Mouse (Mus musculus): ENCODE measurements around the gene Oaz3. TPM values are rescaled to one million over a fixed set of nuclear protein-coding genes. Genes with fewer than 3 reads are reported as not detected.
A peak's percentile ranks its signal among the peaks of the same experiment; 100 is the strongest.

Gene Oaz3
- total RNA-seq, 2 experiments from 2014 or later: 0.84 TPM; not detected in 1

DNA sequence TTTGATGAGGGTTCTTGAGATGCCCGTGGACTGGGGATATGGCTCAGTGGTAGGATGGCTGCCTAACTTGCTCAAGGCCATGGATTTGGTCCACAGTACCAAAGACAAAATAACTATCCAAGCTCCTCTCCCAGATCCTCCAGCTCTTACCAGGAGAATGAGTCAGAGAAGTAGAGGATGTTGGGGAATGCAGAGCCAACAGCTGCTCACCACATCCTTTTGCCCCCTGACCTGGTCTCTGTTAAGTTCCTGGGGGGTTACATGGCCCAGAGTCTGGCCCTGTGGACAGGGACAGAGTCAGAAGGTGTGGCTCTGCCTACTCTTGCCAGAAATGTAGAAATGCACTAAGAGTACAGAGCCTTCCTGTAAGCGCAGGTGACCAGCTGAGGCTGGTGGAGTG, 16.1 kb upstream of the Oaz3 start:
- ATAC-seq (replicated peaks; ENCODE audit: low FRiP score, poor library complexity, severe bottlenecking): no peak

DNA sequence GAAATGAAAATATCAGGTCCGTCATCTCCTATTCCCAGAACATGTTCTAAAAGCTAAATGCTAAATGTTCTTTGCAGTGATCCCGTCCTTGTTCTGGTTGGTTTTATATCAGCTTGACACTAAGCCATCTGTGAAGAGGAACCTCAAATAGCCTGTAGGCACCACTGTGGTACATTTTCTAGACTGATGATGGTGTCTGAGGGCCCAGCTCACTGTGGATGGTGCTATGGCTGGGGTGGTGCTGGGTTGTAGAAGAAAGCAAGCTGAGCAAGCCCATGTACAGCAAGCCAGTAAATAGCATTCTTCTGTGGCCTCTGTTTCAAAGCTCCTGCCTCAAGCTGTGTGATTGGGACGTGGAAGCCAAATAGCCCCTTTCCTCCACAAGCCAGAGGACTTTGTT, 13.3 kb upstream of the Oaz3 start:
- ATAC-seq (replicated peaks; ENCODE audit: low FRiP score, poor library complexity, severe bottlenecking): no peak

DNA sequence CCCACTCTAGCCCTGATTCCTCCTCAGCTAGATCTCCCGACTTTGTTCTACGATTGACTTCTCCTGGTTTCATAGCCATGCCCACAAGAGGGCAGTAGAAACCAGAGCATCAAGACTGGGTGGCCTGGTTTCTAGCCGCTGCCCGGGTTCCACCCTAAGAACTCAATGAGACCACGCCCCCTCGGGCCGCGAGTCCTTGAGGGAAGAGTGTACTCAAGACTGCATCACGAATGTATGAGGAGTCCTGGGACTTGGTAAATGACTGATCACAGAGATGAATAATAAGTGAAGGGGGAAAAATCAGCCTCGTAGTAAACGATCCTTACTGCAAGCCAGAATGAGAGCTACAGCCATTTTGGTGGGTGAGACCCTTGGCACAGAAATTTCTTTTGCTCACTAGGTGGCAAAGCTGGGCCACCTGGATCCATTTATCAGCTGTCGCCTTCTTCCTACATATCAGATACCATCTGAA, 12.8 kb upstream of the Oaz3 start:
- peak; percentile 88 for ATAC-seq (replicated peaks; ENCODE audit: low FRiP score, poor library complexity, severe bottlenecking)

DNA sequence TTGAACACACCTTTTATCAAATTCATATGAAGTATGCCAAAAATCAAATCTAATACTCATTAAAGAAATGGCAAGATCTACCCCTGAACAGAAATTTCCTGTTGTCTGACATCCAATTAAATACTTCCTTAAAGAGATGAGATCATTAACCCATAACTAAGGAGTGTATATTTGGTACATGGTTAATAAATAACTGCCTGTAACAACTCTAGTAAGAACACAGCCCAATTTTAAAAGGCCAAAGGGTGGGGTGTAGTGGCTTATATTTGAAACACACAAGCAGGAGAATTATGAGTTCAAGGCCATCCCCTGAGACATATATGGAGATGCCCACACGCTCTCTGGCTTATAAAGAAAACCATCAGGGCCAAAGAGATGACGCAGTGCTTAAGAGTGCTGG, 5.7 kb upstream of the Oaz3 start:
- no peak for ATAC-seq (replicated peaks; ENCODE audit: low FRiP score, poor library complexity, severe bottlenecking)

DNA sequence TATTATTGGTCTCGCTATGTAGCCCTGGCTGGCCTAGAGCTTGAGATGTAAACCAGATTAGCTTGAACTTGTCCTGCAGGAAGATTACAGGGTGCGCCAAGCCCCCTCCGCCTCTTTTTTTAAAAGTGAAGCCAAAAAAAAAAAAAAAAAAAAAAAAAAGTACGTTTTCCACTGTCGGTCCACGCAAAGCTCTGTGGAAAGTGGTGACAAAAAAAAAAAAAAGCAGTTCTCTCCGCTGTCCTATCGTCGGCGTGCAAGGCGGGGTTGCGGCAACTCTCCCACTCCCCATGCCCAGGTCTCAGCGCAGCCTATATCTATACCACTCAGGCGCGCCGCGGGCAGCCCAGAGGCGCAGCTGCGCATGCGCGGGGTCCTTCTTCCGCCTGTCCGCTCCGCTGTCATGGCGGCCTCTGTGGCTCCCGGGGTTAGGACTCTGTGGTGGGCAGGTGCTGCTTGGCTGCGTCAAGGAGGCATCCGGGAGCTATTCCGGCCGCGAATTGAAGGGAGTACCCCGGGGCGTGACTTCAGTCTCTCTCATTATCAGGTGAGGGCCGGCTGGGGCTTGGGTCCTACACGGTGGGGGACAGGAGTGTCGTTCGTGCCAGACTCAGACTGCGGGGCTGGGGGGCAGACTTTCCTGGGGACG, 641 bp downstream of the Oaz3 start, which contains the start of gene Mrpl9:
Gene Mrpl9 (plus strand): TSS at position 368 of the 646 bp plus-strand sequence.
- peak; percentile 98 for ATAC-seq (replicated peaks; ENCODE audit: low FRiP score, poor library complexity, severe bottlenecking)

DNA sequence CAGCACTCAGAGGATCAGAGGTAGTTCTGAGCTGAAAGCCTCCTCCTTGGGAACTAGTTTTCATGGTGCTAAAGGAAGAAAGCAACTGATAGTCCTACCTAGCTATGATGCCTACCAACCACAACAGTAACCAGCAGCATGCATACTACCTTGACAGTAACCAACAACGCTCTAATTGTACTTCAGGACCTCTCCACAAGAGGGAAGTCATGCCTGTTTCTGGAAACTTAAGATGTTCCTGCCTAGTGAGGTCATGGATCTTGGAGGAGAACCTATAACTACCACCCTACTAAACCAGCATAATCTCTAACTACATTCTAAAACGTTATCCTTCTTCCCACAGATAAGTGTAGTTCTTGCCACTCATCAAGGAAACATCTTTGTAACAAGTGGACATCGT, 2.5 kb downstream of the Oaz3 start:
- no peak for ATAC-seq (replicated peaks; ENCODE audit: low FRiP score, poor library complexity, severe bottlenecking)

DNA sequence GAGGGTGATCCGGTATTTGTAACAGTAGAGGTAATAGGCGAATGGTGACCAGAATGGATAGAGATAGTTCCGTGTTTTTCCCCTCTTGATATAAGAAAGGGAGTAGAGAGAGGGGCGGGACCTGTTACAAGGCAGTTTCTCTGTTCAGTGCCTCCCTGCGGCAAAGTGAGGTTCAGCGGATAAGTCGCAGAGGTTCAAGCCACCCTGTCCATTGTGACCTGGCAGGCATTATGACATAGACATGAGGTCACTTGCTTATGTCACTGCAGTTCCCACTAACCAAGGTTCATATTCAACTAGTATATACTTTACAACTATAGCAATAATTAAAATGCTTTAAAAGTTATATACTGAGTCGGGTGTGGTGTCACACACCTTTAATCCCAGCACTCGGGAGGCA, 7.3 kb downstream of the Oaz3 start:
- ATAC-seq (replicated peaks; ENCODE audit: low FRiP score, poor library complexity, severe bottlenecking): no peak

DNA sequence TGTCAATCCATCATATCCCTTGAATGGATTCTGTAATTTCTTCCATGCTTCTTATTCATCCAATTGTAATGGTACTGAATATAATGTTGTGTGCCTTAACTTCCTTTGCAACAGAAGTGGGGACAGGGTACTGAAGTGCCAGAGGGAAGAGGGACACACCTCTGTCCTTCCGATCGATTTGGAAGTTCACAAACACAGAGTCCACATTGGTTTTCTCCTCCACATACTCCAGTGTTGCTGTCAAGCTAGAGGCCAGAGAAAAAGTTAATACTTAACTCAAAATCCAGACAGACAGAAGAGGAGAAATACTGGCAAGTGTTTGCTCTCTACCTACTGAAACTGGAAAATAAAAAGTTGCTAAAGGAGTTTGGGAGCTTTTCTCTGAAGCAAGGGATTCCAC, 9.4 kb downstream of the Oaz3 start:
- ATAC-seq (replicated peaks; ENCODE audit: low FRiP score, poor library complexity, severe bottlenecking): no peak

DNA sequence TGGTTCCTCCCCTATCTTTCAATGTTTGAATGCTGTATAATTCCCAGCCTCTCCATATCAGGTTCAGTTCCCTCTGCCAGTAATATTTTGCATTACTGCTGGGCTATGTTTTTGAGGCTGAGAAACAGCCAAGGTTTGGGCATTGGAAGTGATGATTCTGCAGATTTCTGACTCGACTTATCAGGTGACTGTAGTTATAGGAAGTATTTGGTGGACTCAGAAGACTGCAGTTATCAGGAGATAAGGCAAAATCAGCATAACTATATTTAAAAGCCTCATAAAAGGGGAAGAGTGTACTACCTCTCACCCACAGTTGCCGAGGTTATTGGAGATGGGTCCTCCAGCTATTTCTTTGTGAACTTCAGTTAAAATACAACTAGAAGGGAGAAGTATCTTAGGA, 12.7 kb downstream of the Oaz3 start:
- ATAC-seq (replicated peaks; ENCODE audit: low FRiP score, poor library complexity, severe bottlenecking): no peak

DNA sequence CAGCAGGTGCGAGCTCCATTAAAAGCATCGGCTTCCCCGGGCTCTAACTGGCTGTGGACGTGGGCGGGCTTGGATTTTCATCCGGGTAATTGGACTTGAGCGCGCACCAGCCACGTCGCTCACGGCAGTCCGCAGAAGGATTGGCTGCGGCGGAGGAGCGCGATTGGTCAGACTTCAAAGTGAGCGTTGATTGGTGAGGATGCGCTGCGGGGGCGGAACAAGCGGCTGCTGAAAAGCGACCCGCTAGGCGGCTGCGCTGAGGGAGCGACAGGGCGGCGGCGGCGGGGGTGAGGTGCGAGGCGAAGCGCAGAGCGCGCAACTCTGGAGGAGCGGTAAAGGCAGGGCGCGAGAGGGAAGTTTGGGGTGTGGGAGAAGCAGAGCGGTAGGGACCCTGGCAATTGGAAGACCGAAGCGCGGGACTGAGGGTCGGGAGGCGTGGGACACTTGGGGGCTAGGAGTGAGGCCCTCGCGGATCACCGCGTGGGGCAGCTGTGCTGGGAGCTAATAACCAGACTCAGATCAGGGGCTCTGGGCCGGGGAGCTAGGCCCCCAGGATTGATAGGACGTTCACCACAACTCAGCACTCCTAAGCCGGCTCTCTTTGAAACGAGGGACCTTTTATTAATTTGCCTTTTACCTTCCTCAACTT, 30.6 kb downstream of the Oaz3 start, which contains the start of gene Tdrkh:
Gene Tdrkh (plus strand): TSS at position 243 of the 649 bp plus-strand sequence.
- peak; percentile 96 for ATAC-seq (replicated peaks; ENCODE audit: low FRiP score, poor library complexity, severe bottlenecking)

DNA sequence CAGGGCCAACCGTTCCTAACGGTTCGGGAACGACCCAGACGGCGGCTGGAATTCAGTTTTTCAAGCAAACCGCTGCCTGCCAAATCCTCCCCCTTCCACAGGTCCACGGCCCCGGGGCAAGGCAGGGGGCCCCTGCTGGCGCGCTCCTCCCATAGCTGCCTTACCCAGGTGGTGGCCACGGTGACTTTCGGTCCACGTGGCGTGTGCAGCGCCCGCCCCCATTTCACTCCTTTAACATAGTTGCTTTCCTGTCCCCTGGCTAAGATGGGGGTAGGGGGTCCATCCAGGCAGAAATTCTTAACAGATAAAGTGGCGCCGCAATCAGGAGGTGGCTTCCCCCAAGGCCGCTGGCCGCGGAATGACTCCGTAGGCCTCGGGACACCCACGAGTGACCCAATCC, 31.2 kb downstream of the Oaz3 start:
- ATAC-seq (replicated peaks; ENCODE audit: low FRiP score, poor library complexity, severe bottlenecking): no peak

DNA sequence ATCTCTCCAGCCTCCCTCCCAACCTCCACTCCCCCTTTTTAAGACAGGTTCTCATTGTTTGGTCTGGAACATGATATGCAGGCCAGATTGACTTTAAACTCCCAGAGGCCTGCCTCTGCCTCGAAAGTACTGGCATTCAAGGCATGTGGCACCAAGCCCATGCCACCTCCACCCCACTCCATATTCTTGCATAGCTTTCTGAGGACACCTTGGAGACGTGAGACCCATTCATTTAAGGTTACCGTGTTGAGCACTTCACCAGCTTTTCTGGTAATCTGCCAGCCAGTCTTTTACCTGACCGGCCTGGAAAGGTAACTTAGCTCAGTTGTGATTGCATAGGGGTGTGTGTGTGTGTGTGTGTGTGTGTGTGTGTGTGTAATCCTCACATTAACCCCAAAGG, 38.2 kb downstream of the Oaz3 start:
- ATAC-seq (replicated peaks; ENCODE audit: low FRiP score, poor library complexity, severe bottlenecking): no peak

DNA sequence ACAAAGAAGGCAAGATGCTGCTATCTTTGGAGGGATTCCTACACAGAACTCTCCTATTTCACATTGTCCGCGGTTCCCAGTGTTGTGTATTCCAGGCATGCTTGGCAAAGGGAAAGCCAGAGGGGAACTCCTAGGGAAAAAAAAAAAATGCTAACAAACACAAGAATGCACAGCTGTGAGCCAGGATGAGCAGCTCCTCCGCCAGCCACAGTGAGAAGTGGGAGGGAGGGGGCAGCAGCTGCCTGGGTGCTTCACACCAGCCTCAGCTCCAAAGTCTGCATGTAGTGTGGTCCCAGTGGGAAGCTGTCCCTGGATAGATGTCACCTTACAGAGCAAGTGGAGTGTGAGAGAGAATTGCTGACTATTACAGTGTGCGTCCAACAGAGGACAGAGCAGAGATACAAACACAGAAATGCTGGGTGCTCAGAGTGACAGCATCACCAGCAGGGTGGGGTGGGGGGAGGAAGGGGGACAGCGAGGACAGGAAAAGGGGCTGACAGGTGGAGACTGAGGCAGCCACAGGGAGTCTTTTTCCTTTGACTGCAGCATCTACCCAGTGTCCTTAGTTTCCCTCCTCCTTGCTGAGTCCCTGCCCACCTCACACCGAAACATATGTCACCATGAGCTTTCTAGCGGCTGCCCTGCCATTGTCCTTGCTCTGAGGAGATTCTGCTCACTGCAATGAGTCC, 39.2 kb downstream of the Oaz3 start:
- ATAC-seq (replicated peaks; ENCODE audit: low FRiP score, poor library complexity, severe bottlenecking): no peak

DNA sequence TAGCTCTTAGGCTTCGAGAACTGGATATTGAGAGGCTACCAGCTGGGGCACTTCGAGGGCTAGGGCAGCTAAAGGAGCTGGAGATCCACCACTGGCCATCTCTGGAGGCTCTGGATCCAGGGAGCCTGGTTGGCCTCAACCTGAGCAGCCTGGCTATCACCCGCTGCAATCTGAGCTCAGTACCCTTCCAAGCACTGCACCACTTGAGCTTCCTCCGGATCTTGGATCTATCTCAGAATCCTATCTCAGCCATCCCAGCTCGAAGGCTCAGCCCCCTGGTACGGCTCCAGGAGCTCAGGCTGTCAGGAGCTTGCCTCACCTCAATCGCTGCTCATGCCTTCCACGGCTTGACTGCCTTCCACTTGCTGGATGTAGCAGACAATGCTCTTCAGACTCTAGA, 41.3 kb downstream of the Oaz3 start:
- no peak for ATAC-seq (replicated peaks; ENCODE audit: low FRiP score, poor library complexity, severe bottlenecking)

DNA sequence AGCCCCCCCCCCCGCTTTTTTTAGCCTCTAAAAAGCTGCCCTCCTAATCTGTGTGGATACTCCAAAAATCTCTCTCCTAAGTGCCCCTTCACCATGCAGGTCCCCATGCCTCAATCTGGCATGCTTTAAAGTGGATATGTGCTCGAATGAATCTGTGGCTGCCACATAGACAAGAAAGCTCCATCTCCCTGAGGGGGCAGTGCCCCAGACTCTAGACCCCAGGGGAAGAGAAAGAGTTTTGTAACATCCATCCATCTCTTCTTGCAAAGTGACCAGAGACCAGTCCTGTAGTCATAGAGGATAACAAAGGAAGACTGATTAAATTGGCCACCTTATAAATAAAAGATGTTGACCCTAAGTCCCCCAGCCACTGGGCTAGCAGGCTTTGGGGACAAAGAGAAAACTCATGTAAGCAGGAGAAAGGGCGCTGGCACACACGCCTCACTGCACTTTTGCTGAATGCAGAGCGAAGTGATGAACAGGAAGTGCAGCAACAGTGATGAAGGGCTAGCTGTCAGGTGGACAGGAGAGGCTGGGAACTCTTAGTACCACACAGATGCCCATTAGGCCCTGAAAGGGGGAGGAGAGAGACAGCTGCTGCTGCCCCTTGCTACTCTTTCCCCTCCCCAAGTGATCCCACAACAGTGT, 43.9 kb downstream of the Oaz3 start:
- no peak for ATAC-seq (replicated peaks; ENCODE audit: low FRiP score, poor library complexity, severe bottlenecking)

DNA sequence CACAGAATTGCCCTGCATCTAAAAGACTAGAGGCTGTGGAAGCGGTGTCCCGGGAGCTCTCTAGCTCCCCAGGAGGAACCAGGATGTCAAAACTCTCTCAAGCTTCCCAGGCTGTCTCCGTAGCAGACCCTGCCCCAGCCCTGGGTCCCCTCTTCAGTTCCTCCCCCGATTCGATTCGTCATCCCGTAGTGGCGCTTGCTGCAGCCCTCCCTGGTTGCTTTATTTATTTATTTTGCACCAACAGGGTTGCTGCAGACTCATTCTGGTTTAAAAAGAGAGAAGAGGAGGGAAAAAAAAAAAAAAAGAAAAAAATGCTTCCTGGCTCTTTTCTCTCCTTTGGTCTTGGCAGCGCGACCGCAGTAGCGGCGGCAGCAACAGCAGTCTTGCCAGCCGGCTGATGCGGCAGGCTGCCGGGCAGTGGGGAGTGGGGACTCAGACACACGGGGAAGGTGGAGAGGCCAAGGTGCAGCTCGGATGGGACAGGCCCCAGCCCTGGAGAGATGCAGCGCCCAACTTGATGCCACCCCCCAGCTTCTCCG, 44.7 kb downstream of the Oaz3 start:
- no peak for ATAC-seq (replicated peaks; ENCODE audit: low FRiP score, poor library complexity, severe bottlenecking)

DNA sequence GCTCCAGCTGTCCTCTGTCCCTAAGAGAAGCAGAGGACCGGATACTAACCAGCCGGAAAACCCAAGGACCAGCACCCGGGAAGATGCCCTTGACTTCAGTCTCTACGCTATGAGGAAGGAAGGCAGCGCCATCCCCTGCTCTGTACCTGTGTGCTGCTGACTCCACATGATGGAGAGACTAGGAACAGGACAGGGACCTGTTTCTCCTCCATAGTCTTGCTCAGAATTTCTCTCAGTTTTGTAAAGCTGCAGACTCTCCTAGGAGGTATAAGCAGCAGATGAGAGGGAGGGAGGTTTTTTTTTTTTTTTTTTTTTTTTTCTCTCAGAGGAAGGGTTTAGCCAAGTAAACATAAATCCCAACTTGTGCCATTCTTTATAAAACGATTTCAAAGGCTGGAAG, 45.5 kb downstream of the Oaz3 start, which contains the start of gene Lingo4:
Gene Lingo4 (plus strand): TSS at position 301 of the 400 bp plus-strand sequence.
- ATAC-seq (replicated peaks; ENCODE audit: low FRiP score, poor library complexity, severe bottlenecking): no peak

DNA sequence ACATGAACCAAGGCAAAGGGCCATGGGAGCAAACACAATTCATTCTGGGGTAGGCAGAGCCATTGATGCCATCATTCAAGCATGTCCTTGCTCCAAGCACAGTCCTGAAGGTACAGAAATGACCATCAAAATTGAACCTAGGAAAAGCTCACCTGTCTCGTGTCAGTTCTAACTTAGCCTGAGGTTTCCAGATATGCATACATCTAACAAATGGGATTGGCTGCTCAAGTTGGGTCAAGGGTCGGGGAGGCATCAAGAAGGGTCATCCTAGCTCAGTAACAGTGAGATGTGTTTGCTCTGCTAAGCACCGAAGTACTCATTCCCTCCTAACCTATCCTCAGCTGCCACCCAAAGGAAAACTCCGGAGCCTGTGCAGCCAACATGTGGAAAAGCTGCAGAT, 46.9 kb downstream of the Oaz3 start:
- no peak for ATAC-seq (replicated peaks; ENCODE audit: low FRiP score, poor library complexity, severe bottlenecking)

DNA sequence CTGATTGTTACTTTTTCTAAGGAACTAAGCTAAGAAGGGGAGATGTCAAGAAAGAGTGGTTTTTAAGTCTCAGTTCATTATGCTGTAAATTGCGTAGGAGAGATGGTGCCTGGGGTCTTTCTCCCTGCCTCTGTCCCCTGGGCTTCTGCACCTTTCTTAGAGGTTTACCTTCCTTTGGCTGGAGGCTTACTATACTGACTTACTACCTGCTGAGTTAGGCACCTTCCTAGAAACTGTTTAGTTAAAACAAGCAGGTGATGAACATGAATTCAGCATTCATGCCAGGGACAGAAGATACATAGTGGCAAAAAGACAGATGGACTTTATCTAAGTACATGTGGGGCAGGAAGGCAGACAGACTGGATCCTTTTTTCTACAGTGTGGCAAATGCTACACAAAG, 47.4 kb downstream of the Oaz3 start:
- no peak for ATAC-seq (replicated peaks; ENCODE audit: low FRiP score, poor library complexity, severe bottlenecking)

DNA sequence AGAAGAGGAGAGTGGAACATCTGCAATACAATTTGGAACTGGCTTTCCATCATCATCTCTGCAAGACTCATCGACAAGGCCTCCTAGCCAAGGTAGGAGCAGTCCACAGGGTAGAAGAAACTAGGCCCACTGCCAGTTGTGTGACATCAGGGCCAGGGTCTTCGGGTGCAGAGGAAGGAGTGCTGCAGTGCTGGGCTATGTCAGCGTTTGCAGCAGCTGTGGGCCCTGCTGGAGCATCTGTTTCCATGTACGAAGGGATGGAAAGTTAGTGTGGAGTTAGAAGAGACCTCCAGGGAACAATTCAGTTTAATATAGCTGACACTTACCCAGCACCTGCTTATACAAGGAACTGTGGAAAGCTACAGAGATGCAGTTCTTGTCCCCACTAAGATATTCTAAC, 50.7 kb downstream of the Oaz3 start:
- no peak for ATAC-seq (replicated peaks; ENCODE audit: low FRiP score, poor library complexity, severe bottlenecking)

Measured in erythroid progenitor cell, adult 5-6 weeks (primary cell).